Mouse (Mus musculus): ENCODE data around the gene Twistnb. TPM values are rescaled to one million over a fixed set of nuclear protein-coding genes. Genes with fewer than 3 reads are reported as not detected.

Twistnb gene
- total RNA-seq (2021) = 10 to 100 TPM; 14.5 to 15.5 TPM
- long read RNA-seq, experiment 1, full-length matches to known transcripts = 14 of 15 reads
- long read RNA-seq, experiment 1, partial matches to known transcripts = 0 of 15 reads
- long read RNA-seq, experiment 1, other reads (novel, unspliced or antisense) = 1 of 15 reads
- long read RNA-seq, experiment 2, full-length matches to known transcripts = 22 of 24 reads
- long read RNA-seq, experiment 2, partial matches to known transcripts = 1 of 24 reads
- long read RNA-seq, experiment 2, other reads (novel, unspliced or antisense) = 1 of 24 reads

- DNase-seq (ENCODE audit: low spot score in 2 of 2) = peak; percentile 96 to 97
Observed at GRCm38 (mm10) chr12:33429387-33430160, at the start of gene Twistnb. Gene Twistnb, plus strand, starts transcription at chr12:33429635.

GRCm38 (mm10) chr12:33388842-33389241, 40.6 kb upstream of the Twistnb start:
- DNase-seq (ENCODE audit: low spot score in 2 of 2) = peak; percentile 63 to 65

GRCm38 (mm10) chr12:33390844-33391560, 38.4 kb upstream of the Twistnb start:
- no peak for DNase-seq (ENCODE audit: low spot score in 2 of 2)

GRCm38 (mm10) chr12:33394804-33395623, 34.4 kb upstream of the Twistnb start, which contains the start of gene Efcab10:
Gene Efcab10, plus strand, starts transcription at chr12:33394854.
- no peak for DNase-seq (ENCODE audit: low spot score in 2 of 2)

- DNase-seq (ENCODE audit: low spot score in 2 of 2) = no peak
Observed at GRCm38 (mm10) chr12:33403265-33403693, 26.2 kb upstream of the Twistnb start.

GRCm38 (mm10) chr12:33404996-33405395, 24.4 kb upstream of the Twistnb start:
- no peak for DNase-seq (ENCODE audit: low spot score in 2 of 2)

- DNase-seq (ENCODE audit: low spot score in 2 of 2) = no peak
Observed at GRCm38 (mm10) chr12:33405398-33406026, 23.9 kb upstream of the Twistnb start.

GRCm38 (mm10) chr12:33411580-33412151, 17.8 kb upstream of the Twistnb start:
- no peak for DNase-seq (ENCODE audit: low spot score in 2 of 2)

- no peak for DNase-seq (ENCODE audit: low spot score in 2 of 2)
Observed at GRCm38 (mm10) chr12:33424329-33424728, 5.1 kb upstream of the Twistnb start.

- DNase-seq (ENCODE audit: low spot score in 2 of 2) = no peak
Observed at GRCm38 (mm10) chr12:33427293-33427692, 2.1 kb upstream of the Twistnb start.

- DNase-seq (ENCODE audit: low spot score in 2 of 2) = no peak
Observed at GRCm38 (mm10) chr12:33427726-33428125, 1.7 kb upstream of the Twistnb start.

- DNase-seq (ENCODE audit: low spot score in 2 of 2) = no peak
Observed at GRCm38 (mm10) chr12:33433812-33434211, 4.4 kb downstream of the Twistnb start.

GRCm38 (mm10) chr12:33434758-33435157, 5.3 kb downstream of the Twistnb start:
- no peak for DNase-seq (ENCODE audit: low spot score in 2 of 2)

GRCm38 (mm10) chr12:33455418-33455817, 26.0 kb downstream of the Twistnb start:
- no peak for DNase-seq (ENCODE audit: low spot score in 2 of 2)

GRCm38 (mm10) chr12:33456242-33456641, 26.8 kb downstream of the Twistnb start:
- DNase-seq (ENCODE audit: low spot score in 2 of 2) = no peak

- DNase-seq (ENCODE audit: low spot score in 2 of 2) = no peak
Observed at GRCm38 (mm10) chr12:33480975-33481374, 51.5 kb downstream of the Twistnb start.

GRCm38 (mm10) chr12:33482931-33483330, 53.5 kb downstream of the Twistnb start:
- no peak for DNase-seq (ENCODE audit: low spot score in 2 of 2)

Data from adrenal gland, adult 18-20 months (tissue).